Mouse (Mus musculus): ENCODE data around the gene Slc38a3. TPM values are rescaled to one million over a fixed set of nuclear protein-coding genes. Genes with fewer than 3 reads are reported as not detected.
A peak's percentile ranks its signal among the peaks of the same experiment; 100 is the strongest.

Slc38a3 gene
- polyA plus RNA-seq, 1 experiment from 2014 or later = 15.1 TPM

- 68% methylated on average over 6 of the region's 6 CpGs for WGBS
- peak overlapping the region; percentile 85 for H3K9ac ChIP-seq (ENCODE audit: low read length)
Observed at GRCm38 (mm10) chr9:107611456-107612190, 57.7 kb downstream of the Slc38a3 start.

DNA sequence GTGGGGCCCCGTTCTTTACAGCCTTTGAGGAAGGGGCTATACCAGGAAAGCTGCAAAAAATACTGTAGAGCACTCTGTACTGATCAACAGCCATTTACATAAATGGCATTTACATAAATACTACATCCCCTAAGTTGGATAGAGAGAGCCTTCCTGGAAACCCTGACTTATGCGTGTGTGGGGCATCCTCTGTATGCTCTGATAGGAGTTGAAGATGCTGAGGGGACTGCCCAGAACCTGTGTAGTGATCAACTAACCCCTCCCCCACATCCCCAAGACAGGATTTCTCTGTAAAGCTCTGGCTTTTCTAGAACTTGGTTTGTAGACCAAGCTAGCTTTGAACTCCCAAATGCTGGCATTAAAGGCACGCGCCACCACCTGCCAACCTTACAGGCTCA is 59.9 kb downstream of the Slc38a3 start:
- Histone ChIP-seq H3K4me3 (replicated peaks; ENCODE audit: low read length) (no peak overlapping the region), H3K9ac (ENCODE audit: low read length) (peak overlapping the region; percentile 38; the same call in 1 of the 2 replicates), H3K27me3 (ENCODE audit: control insufficient read depth, insufficient read depth, low read length) (no peaks in the 10 kb centered on the region), H3K4me1 (ENCODE audit: control insufficient read depth, insufficient read depth, low read length) (peaks cover 50% of the 10 kb centered on the region), H3K36me3 (ENCODE audit: control insufficient read depth, insufficient read depth, low read length) (peaks cover under 1% of the 10 kb centered on the region; the same call in 1 of the 2 replicates), H3K4me2 (ENCODE audit: low read depth, low read length) (0 out of 2 replicates have a peak overlapping the region, but pooled peaks have one; percentile 2), H3K9me3 (replicated peaks; ENCODE audit: control insufficient read depth, low read length) (no peaks in the 10 kb centered on the region), H3K27ac (ENCODE audit: low read length) (no peak overlapping the region; the same call in 1 of the 2 replicates)
- ATAC-seq (ENCODE audit: insufficient read depth, low FRiP score) = no peak
- WGBS = 68% methylated on average over 4 of the region's 4 CpGs

More at GRCm38 (mm10) chr9:107611456-107612190, 57.7 kb downstream of the Slc38a3 start:
- H3K27me3 ChIP-seq (ENCODE audit: control insufficient read depth, insufficient read depth, low read length) = no peaks in the 10 kb centered on the region
- no peak for ATAC-seq (ENCODE audit: insufficient read depth, low FRiP score)
- H3K27ac ChIP-seq (ENCODE audit: low read length) = peak overlapping the region; percentile 94
- H3K4me1 ChIP-seq (ENCODE audit: control insufficient read depth, insufficient read depth, low read length) = peaks cover 41% of the 10 kb centered on the region
- no peaks in the 10 kb centered on the region for H3K9me3 ChIP-seq (replicated peaks; ENCODE audit: control insufficient read depth, low read length)
- peaks cover 19% of the 10 kb centered on the region for H3K36me3 ChIP-seq (ENCODE audit: control insufficient read depth, insufficient read depth, low read length)
- H3K4me3 ChIP-seq (replicated peaks; ENCODE audit: low read length) = no peak overlapping the region; the same call in 1 of the 2 replicates
- peak overlapping the region; percentile 91 for H3K4me2 ChIP-seq (ENCODE audit: low read depth, low read length)

DNA sequence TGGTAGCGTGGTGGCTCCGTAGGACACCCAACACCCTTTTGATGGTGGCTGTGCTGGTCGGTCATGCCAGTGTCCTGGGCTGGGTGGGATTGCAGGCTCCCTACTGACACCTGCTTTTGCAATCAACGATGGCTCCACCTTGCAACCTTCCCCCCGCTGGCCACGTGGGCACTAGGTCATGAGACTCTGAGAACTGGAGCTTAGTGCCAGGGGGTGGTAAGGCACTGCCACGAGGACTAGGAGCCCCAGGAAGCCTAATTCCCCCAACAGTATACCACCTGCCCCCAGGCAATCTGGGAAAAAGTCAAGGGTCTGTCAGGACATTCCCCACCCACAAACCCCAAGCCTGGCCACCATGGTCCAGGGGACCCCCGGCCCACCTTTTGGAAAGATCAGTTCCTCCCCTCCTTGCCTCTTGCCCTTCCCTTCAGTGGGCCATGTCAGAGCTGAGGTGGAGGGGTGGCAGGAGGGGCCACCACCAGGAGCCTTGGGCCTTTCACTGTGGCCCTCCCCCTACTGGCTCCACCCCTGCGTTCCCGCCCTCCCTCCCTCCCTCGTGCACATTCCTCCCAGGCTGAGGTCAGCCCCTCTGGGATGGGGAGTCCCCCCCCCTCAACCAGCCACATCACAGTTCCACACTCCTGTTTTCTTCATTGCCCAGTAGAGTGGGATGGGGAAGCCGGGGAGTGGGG is 60.4 kb downstream of the Slc38a3 start, which contains the start of gene Sema3b:
TSS of gene Sema3b (minus strand) at position 489 of the 692 bp plus-strand sequence.
- WGBS = 34% methylated on average over 12 of the region's 12 CpGs
- Histone ChIP-seq H3K9ac (ENCODE audit: low read length) (peak within 1 kb of the TSS; percentile 38; the same call in 1 of the 2 replicates), H3K36me3 (ENCODE audit: control insufficient read depth, insufficient read depth, low read length) (no peaks in the 10 kb centered on the region), H3K4me3 (replicated peaks; ENCODE audit: low read length) (no peak within 1 kb of the TSS), H3K4me1 (ENCODE audit: control insufficient read depth, insufficient read depth, low read length) (peaks cover 51% of the 10 kb centered on the region), H3K27me3 (ENCODE audit: control insufficient read depth, insufficient read depth, low read length) (no peaks in the 10 kb centered on the region), H3K4me2 (ENCODE audit: low read depth, low read length) (0 out of 2 replicates have a peak within 1 kb of the TSS, but pooled peaks have one; percentile 2), H3K9me3 (replicated peaks; ENCODE audit: control insufficient read depth, low read length) (no peaks in the 10 kb centered on the region), H3K27ac (ENCODE audit: low read length) (peak within 1 kb of the TSS; percentile 67; the same call in 1 of the 2 replicates)
- no peak; the same call in 1 of the 2 replicates for ATAC-seq (ENCODE audit: insufficient read depth, low FRiP score)

GRCm38 (mm10) chr9:107607653-107608245 is 61.6 kb downstream of the Slc38a3 start:
- peak overlapping the region; percentile 67; the same call in 1 of the 2 replicates for H3K27ac ChIP-seq (ENCODE audit: low read length)
- no peaks in the 10 kb centered on the region for H3K36me3 ChIP-seq (ENCODE audit: control insufficient read depth, insufficient read depth, low read length)
- no peak overlapping the region for H3K4me3 ChIP-seq (replicated peaks; ENCODE audit: low read length)
- H3K27me3 ChIP-seq (ENCODE audit: control insufficient read depth, insufficient read depth, low read length) = no peaks in the 10 kb centered on the region
- peak overlapping the region; percentile 39; the same call in 1 of the 2 replicates for H3K4me2 ChIP-seq (ENCODE audit: low read depth, low read length)
- WGBS = 44% methylated on average over 9 of the region's 9 CpGs
- H3K9ac ChIP-seq (ENCODE audit: low read length) = 0 out of 2 replicates have a peak overlapping the region, but pooled peaks have one; percentile 32
- H3K9me3 ChIP-seq (replicated peaks; ENCODE audit: control insufficient read depth, low read length) = no peaks in the 10 kb centered on the region
- ATAC-seq (ENCODE audit: insufficient read depth, low FRiP score) = no peak
- H3K4me1 ChIP-seq (ENCODE audit: control insufficient read depth, insufficient read depth, low read length) = peaks cover 48% of the 10 kb centered on the region

DNA sequence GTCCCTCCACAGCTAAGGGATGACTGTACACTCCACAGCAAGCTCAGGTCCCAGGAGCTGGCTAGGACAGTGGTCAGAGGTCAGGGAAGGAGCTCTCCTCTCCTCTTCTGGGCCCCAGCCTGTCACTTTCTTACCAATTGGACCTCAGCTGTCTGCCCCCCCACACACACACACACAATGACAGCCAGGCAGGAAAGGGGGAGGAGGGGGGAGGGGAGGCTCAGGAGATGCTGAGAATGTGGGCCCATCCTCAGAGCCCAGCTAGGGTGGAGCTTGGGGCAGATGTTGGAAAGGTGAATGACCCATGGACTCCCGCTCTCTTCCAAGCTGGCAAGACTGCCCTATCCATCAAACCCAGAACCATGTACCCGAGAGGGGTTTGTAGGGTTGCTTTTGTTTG is 62.3 kb downstream of the Slc38a3 start:
- peak overlapping the region; percentile 62 for H3K9ac ChIP-seq (ENCODE audit: low read length)
- no peaks in the 10 kb centered on the region for H3K9me3 ChIP-seq (replicated peaks; ENCODE audit: control insufficient read depth, low read length)
- peaks cover 46% of the 10 kb centered on the region for H3K4me1 ChIP-seq (ENCODE audit: control insufficient read depth, insufficient read depth, low read length)

GRCm38 (mm10) chr9:107606591-107606990 is 62.7 kb downstream of the Slc38a3 start:
- Histone ChIP-seq H3K27me3 (ENCODE audit: control insufficient read depth, insufficient read depth, low read length) (no peaks in the 10 kb centered on the region), H3K4me2 (ENCODE audit: low read depth, low read length) (peak overlapping the region; percentile 39), H3K27ac (ENCODE audit: low read length) (peak overlapping the region; percentile 81), H3K4me3 (replicated peaks; ENCODE audit: low read length) (peak overlapping the region; percentile 24), H3K4me1 (ENCODE audit: control insufficient read depth, insufficient read depth, low read length) (peaks cover 42% of the 10 kb centered on the region), H3K36me3 (ENCODE audit: control insufficient read depth, insufficient read depth, low read length) (no peaks in the 10 kb centered on the region), H3K9me3 (replicated peaks; ENCODE audit: control insufficient read depth, low read length) (no peaks in the 10 kb centered on the region), H3K9ac (ENCODE audit: low read length) (peak overlapping the region; percentile 62)
- WGBS = 24% methylated on average over 9 of the region's 9 CpGs
- ATAC-seq (ENCODE audit: insufficient read depth, low FRiP score) = no peak; the same call in 1 of the 2 replicates

More for the DNA sequence above, 62.3 kb downstream of the Slc38a3 start:
- peak overlapping the region; percentile 67; the same call in 1 of the 2 replicates for H3K27ac ChIP-seq (ENCODE audit: low read length)
- H3K27me3 ChIP-seq (ENCODE audit: control insufficient read depth, insufficient read depth, low read length) = no peaks in the 10 kb centered on the region
- H3K4me2 ChIP-seq (ENCODE audit: low read depth, low read length) = peak overlapping the region; percentile 39
- 68% methylated on average over 2 of the region's 2 CpGs for WGBS
- H3K4me3 ChIP-seq (replicated peaks; ENCODE audit: low read length) = peak overlapping the region; percentile 24
- no peaks in the 10 kb centered on the region for H3K36me3 ChIP-seq (ENCODE audit: control insufficient read depth, insufficient read depth, low read length)
- ATAC-seq (ENCODE audit: insufficient read depth, low FRiP score) = no peak

- H3K4me1 ChIP-seq (ENCODE audit: control insufficient read depth, insufficient read depth, low read length) = peaks cover 39% of the 10 kb centered on the region
- peak overlapping the region; percentile 69 for H3K9ac ChIP-seq (ENCODE audit: low read length)
Observed at GRCm38 (mm10) chr9:107605041-107605661, 64.2 kb downstream of the Slc38a3 start.

DNA sequence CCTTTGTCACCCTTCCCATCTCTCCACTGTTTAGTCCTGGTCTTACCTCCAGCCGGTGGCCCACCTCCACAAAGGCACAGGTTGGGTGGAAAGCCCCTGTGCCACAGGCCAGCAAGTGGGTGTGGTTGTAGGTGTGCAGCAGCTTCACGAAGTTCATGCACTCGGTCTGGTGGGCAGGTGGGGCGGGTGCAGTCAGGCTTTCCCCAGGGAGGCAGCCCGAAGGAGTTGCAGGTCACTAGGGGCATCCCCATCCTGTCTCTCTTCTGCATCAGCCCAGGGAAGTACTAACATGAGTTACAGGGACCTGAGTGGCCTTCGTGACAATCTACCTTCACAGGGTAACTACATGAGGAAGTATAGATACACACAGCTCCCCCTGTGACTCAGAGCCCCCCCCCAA is 66.1 kb downstream of the Slc38a3 start:
- H3K4me2 ChIP-seq (ENCODE audit: low read depth, low read length) = no peak overlapping the region
- no peak for ATAC-seq (ENCODE audit: insufficient read depth, low FRiP score)
- no peak overlapping the region for H3K9ac ChIP-seq (ENCODE audit: low read length)
- H3K27ac ChIP-seq (ENCODE audit: low read length) = no peak overlapping the region
- 71% methylated on average over 6 of the region's 6 CpGs for WGBS
- no peaks in the 10 kb centered on the region for H3K27me3 ChIP-seq (ENCODE audit: control insufficient read depth, insufficient read depth, low read length)
- no peak overlapping the region for H3K4me3 ChIP-seq (replicated peaks; ENCODE audit: low read length)
- peaks cover 29% of the 10 kb centered on the region; the same call in 1 of the 2 replicates for H3K4me1 ChIP-seq (ENCODE audit: control insufficient read depth, insufficient read depth, low read length)
- H3K9me3 ChIP-seq (replicated peaks; ENCODE audit: control insufficient read depth, low read length) = no peaks in the 10 kb centered on the region
- no peaks in the 10 kb centered on the region for H3K36me3 ChIP-seq (ENCODE audit: control insufficient read depth, insufficient read depth, low read length)

More at GRCm38 (mm10) chr9:107605041-107605661, 64.2 kb downstream of the Slc38a3 start:
- no peaks in the 10 kb centered on the region for H3K27me3 ChIP-seq (ENCODE audit: control insufficient read depth, insufficient read depth, low read length)
- H3K9me3 ChIP-seq (replicated peaks; ENCODE audit: control insufficient read depth, low read length) = no peaks in the 10 kb centered on the region
- H3K4me2 ChIP-seq (ENCODE audit: low read depth, low read length) = peak overlapping the region; percentile 51
- peak overlapping the region; percentile 40 for H3K4me3 ChIP-seq (replicated peaks; ENCODE audit: low read length)
- 34% methylated on average over 23 of the region's 23 CpGs for WGBS
- ATAC-seq (ENCODE audit: insufficient read depth, low FRiP score) = peak; percentile 66
- no peaks in the 10 kb centered on the region for H3K36me3 ChIP-seq (ENCODE audit: control insufficient read depth, insufficient read depth, low read length)
- peak overlapping the region; percentile 81 for H3K27ac ChIP-seq (ENCODE audit: low read length)
